Mouse (Mus musculus) heart, adult 2 months (tissue): ENCODE measurements around the gene Jak3.

ENCODE experiments used
- CTCF ChIP-seq: fragments of 200-600 bp; IDR thresholded peaks from 2 replicates; pipeline ENCODE4 v1.8.1; 2022; ENCODE audit warnings: antibody characterized with exemption, mild to moderate bottlenecking, moderate library complexity
- POLR2A ChIP-seq: fragments of 200-500 bp; IDR thresholded peaks from 2 replicates; pipeline ENCODE4 v1.6.1; 2011; ENCODE audit warnings: mild to moderate bottlenecking, low read depth, low read length, control low read depth; ENCODE audit not compliant: insufficient read depth

GRCm38 (mm10) chr8:71631897-71632296, 44.2 kb upstream of the Jak3 start:
- TF ChIP-seq POLR2A (no peak), CTCF (no peak)
